Mouse (Mus musculus): ENCODE measurements around the gene Tmem150c.

DNA sequence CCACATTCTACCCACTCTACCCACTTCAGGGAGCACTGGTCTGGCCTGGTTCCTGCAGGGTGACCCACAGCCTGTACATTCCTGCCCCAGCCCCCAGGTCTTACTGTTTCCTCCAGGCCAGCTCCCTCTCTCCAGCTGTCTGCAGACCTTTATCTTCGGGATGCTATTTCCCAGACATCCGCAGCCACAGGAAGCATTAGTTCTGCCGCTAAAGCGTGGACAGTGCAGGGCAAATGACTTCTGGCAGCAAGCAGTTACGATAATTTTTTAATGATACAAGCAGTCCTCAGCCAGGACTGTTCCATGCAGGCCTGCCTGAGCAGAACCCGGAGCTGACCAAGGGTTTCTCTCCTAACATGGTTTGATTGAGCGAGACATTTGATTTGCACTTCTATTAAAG lies 49.5 kb upstream of the Tmem150c start:
- TF ChIP-seq CTCF (IDR thresholded peaks at IDR 0.05; ENCODE audit: low read depth, low read length) = no peak
- no peak for TF ChIP-seq GATA1 (IDR thresholded peaks at IDR 0.05; ENCODE audit: borderline replicate concordance, low read length)
- TF ChIP-seq GATA2 (IDR thresholded peaks at IDR 0.05; ENCODE audit: borderline replicate concordance, low read depth, low read length) = no peak
- TF ChIP-seq TAL1 (conservative IDR thresholded peaks at IDR 0.05; ENCODE audit: low read depth, low read length) = no peak

Data from G1E (cell line).